Mouse (Mus musculus): ENCODE measurements around the gene Dennd2d.

DNA sequence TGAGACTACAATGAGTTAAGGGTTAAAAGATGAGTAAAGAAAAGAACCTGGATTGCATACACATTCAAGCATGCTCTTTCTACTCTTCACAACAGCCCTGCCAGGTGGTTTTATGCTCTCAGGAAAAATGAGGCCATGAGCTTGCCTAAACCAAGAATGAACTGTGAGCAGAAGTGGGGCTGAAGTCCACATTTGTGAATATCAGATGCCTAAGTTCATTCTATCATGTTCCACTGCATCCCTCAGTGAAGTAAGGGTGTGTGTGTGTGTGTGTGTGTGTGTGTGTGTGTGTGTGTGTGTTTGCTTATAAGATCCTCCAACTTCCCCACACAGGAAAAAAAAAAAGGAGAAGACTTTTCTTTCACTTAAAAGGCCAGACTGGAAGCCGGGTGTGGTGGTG is 5.3 kb upstream of the Dennd2d start:
- no peak for TF ChIP-seq CTCF (IDR thresholded peaks at IDR 0.05; ENCODE audit: low read depth)
- no peak for TF ChIP-seq EP300 (IDR thresholded peaks at IDR 0.05; ENCODE audit: low read depth)
